Mouse (Mus musculus) adrenal gland, adult 2 months (tissue): ENCODE results near the gene Smc5. TPM values are rescaled to one million over a fixed set of nuclear protein-coding genes. Genes with fewer than 3 reads are reported as not detected.

ENCODE experiments used
- DNase-seq: peaks from one replicate; pipeline ENCODE4 v3.0.0; 2021
- polyA plus RNA-seq: library from polyadenylated mRNA; depleted of rRNA; stranded (reverse); fragments of >200 nt; gene quantifications from 2 replicates; pipeline ENCODE4 v1.2.3, GENCODE M21; 2012
- total RNA-seq, 2 experiments: library from RNA; stranded (reverse); gene quantifications; 2 replicates each; pipeline ENCODE4 v1.2.3; 2021

Gene Smc5
- total and polyA plus RNA-seq, 3 experiments = 1.6 to 21.5 (median 20.9) TPM

- DNase-seq = no peak
These were observed 84.0 kb downstream of the Smc5 start for GRCm38 (mm10) chr19:23189744-23190143.

GRCm38 (mm10) chr19:23188986-23189385, 84.7 kb downstream of the Smc5 start:
- DNase-seq = no peak

GRCm38 (mm10) chr19:23187732-23188131, 86.0 kb downstream of the Smc5 start:
- DNase-seq = no peak

GRCm38 (mm10) chr19:23184068-23184467, 89.6 kb downstream of the Smc5 start:
- no peak for DNase-seq

- DNase-seq = no peak
These were observed 90.2 kb downstream of the Smc5 start for GRCm38 (mm10) chr19:23183493-23183892.

- no peak for DNase-seq
These were observed 95.2 kb downstream of the Smc5 start for GRCm38 (mm10) chr19:23178533-23178932.

- no peak for DNase-seq
These were observed 98.2 kb downstream of the Smc5 start for GRCm38 (mm10) chr19:23175511-23175910.

- no peak for DNase-seq
These were observed 98.6 kb downstream of the Smc5 start for GRCm38 (mm10) chr19:23175090-23175489.

GRCm38 (mm10) chr19:23171136-23171535, 102.6 kb downstream of the Smc5 start:
- DNase-seq = no peak

- DNase-seq = no peak
These were observed 103.2 kb downstream of the Smc5 start for GRCm38 (mm10) chr19:23170476-23170875.

- no peak for DNase-seq
These were observed 104.0 kb downstream of the Smc5 start for GRCm38 (mm10) chr19:23169659-23170050.

- no peak for DNase-seq
These were observed 104.6 kb downstream of the Smc5 start for GRCm38 (mm10) chr19:23168899-23169658.

GRCm38 (mm10) chr19:23166550-23167284, 107.0 kb downstream of the Smc5 start:
- DNase-seq = no peak

- DNase-seq = no peak
These were observed 109.0 kb downstream of the Smc5 start for GRCm38 (mm10) chr19:23164651-23165240.

- no peak for DNase-seq
These were observed 110.3 kb downstream of the Smc5 start for GRCm38 (mm10) chr19:23163361-23163760.

- no peak for DNase-seq
These were observed 110.8 kb downstream of the Smc5 start for GRCm38 (mm10) chr19:23162877-23163276.

- DNase-seq = peak; percentile 55
These were observed 111.3 kb downstream of the Smc5 start for GRCm38 (mm10) chr19:23162387-23162809.

GRCm38 (mm10) chr19:23159780-23160395, 113.8 kb downstream of the Smc5 start:
- no peak for DNase-seq
